In the genomic region with DNA sequence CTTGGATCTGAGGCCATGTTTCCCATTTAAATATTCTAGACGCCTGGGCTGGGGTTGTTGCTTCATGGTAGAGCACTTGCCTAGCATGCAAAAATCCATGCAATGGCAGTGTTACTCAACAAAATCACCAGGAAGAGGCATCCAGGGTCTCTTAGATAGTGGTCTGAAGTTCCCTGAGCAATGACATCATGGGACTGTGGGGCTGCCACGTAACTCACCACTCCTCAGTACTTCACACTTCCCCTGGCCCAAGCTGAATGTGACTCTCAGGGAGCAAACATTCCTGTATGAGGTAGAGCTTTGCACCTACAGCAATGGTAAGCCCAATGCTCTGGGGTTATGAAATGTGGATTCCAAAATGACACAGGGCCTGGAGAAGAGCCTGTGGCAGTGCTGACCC, we compare ENCODE assay signal across 29 mouse cellular contexts.
"Had no signal": no experiment of that assay in that cellular context is flagged by ENCODE, and none has a peak within 500 bp of the region (broad histone marks: within the 10 kb centered on the region; RNA-seq: fewer than 3 reads in every experiment).

No protein-coding gene starts in this region.

- DNase-seq: cerebellum, adult 2 months; cerebellum, adult 8-10 months; cerebellum, adult 9-10 months; cerebellum, adult 9-11 months; cerebellum, postnatal 10 days; cerebellum, postnatal 14 days; cerebellum, postnatal 25 days; cerebellum, postnatal 36 days; embryo, embryonic 11 days; forebrain, postnatal 0 days; gastrocnemius, adult 2 months; gastrocnemius, postnatal 10 days; gastrocnemius, postnatal 14 days; gastrocnemius, postnatal 25 days; gastrocnemius, postnatal 36 days; heart, adult 11 months; heart, adult 18-20 months; heart, adult 2 months had no signal

- H3K36me3 ChIP-seq: embryonic facial prominence, embryonic 10.5 days; embryonic facial prominence, embryonic 12.5 days; embryonic facial prominence, embryonic 13.5 days; embryonic facial prominence, embryonic 15.5 days; forebrain, embryonic 10.5 days; forebrain, embryonic 12.5 days; forebrain, embryonic 15.5 days had no signal

- H3K9me3 ChIP-seq: embryonic facial prominence, embryonic 10.5 days; embryonic facial prominence, embryonic 12.5 days; embryonic facial prominence, embryonic 13.5 days; embryonic facial prominence, embryonic 15.5 days; forebrain, embryonic 10.5 days; forebrain, embryonic 12.5 days; forebrain, embryonic 13.5 days; forebrain, embryonic 15.5 days had no signal

- ATAC-seq: forebrain, embryonic 13.5 days; forebrain, embryonic 14.5 days; forebrain, embryonic 15.5 days; forebrain, embryonic 16.5 days; forebrain, postnatal 0 days had no signal

- H3K4me3 ChIP-seq: embryonic facial prominence, embryonic 10.5 days; embryonic facial prominence, embryonic 12.5 days; embryonic facial prominence, embryonic 13.5 days; embryonic facial prominence, embryonic 15.5 days; erythroblast, embryonic 14.5 days; forebrain, embryonic 10.5 days; forebrain, embryonic 12.5 days; forebrain, embryonic 13.5 days; forebrain, embryonic 15.5 days; gastrocnemius, adult 2 months; heart, adult 2 months had no signal

- H3K27me3 ChIP-seq: embryonic facial prominence, embryonic 12.5 days; embryonic facial prominence, embryonic 13.5 days; embryonic facial prominence, embryonic 15.5 days; forebrain, embryonic 12.5 days; forebrain, embryonic 13.5 days; forebrain, embryonic 15.5 days had no signal

- H3K27ac ChIP-seq: embryonic facial prominence, embryonic 10.5 days; embryonic facial prominence, embryonic 12.5 days; embryonic facial prominence, embryonic 13.5 days; embryonic facial prominence, embryonic 15.5 days; forebrain, embryonic 10.5 days; forebrain, embryonic 12.5 days; forebrain, embryonic 13.5 days; forebrain, embryonic 15.5 days; gastrocnemius, adult 2 months; heart, adult 2 months had no signal

- H3K4me1 ChIP-seq: embryonic facial prominence, embryonic 10.5 days; embryonic facial prominence, embryonic 12.5 days; embryonic facial prominence, embryonic 13.5 days; forebrain, embryonic 15.5 days had no signal
